Mouse (Mus musculus) CH12.LX (cell line): Measurements from ENCODE around the gene Mxd1.

Experiments used
- CTCF ChIP-seq, 2 experiments: IDR thresholded peaks in 1 of 2; conservative IDR thresholded peaks in 1 of 2; 2 replicates each; pipeline ENCODE4 v1.5.1; 2011 to 2012; ENCODE audit warnings: low read depth in 2 of 2, low read length in 2 of 2, improper control_type of control experiment in 1 of 2, inconsistent platforms in 1 of 2, mild to moderate bottlenecking in 1 of 2, moderate library complexity in 1 of 2
- E2F4 ChIP-seq: IDR thresholded peaks from 2 replicates; pipeline ENCODE4 v1.6.1; 2011; ENCODE audit warnings: low read depth, low read length, improper control_type of control experiment; ENCODE audit not compliant: insufficient replicate concordance
- MAX ChIP-seq: IDR thresholded peaks from 2 replicates; pipeline ENCODE4 v1.6.1; 2011; ENCODE audit warnings: low read length, improper control_type of control experiment
- PAX5 ChIP-seq: IDR thresholded peaks from 2 replicates; pipeline ENCODE4 v1.6.1; 2012; ENCODE audit warnings: low read length, inconsistent platforms, mixed read lengths
- POLR2A ChIP-seq: IDR thresholded peaks from 2 replicates; pipeline ENCODE4 v1.6.1; 2011; ENCODE audit warnings: low read depth, mild to moderate bottlenecking, improper control_type of control experiment, low read length
- RCOR1 ChIP-seq: conservative IDR thresholded peaks from 2 replicates; pipeline ENCODE4 v1.6.1; 2012; ENCODE audit warnings: low read depth, mild to moderate bottlenecking, inconsistent platforms, low read length, improper control_type of control experiment
- TBP ChIP-seq: conservative IDR thresholded peaks from 2 replicates; pipeline ENCODE4 v1.6.1; 2011; ENCODE audit warnings: low read depth, low read length, improper control_type of control experiment
- USF2 ChIP-seq: conservative IDR thresholded peaks from 2 replicates; pipeline ENCODE4 v1.6.1; 2011; ENCODE audit warnings: low read depth, low read length, improper control_type of control experiment
- ZC3H11A ChIP-seq: IDR thresholded peaks from 2 replicates; pipeline ENCODE4 v1.6.1; 2012; ENCODE audit warnings: low read depth, mild to moderate bottlenecking, inconsistent platforms, low read length, improper control_type of control experiment
- ZKSCAN1 ChIP-seq: IDR thresholded peaks from 2 replicates; pipeline ENCODE4 v1.6.1; 2012; ENCODE audit warnings: low read depth, inconsistent platforms, low read length, improper control_type of control experiment, borderline replicate concordance

DNA sequence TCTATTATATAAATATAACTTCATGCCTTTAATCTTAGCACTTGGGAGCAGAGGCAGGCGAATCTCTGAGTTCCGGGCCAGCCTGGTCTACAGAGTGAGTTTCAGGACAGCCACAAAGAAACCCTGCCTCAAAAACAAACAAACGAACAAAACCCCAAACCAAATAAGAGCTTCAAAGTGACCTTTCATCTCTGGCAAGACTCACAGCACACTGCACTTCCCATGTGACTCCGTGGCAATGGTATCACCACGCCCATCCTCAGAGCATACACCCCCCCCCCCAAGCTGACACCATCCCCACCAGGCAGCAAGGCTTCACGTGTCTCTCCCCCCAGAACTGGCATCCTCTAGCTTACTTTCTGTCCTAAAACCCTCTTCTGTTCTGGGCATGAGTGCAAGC, 28.9 kb upstream of the Mxd1 start:
- TF ChIP-seq ZC3H11A (no peak), POLR2A (no peak), ZKSCAN1 (no peak), USF2 (no peak), PAX5 (no peak), CTCF (conservative IDR thresholded peaks at IDR 0.05 in 1 of 2, IDR thresholded peaks at IDR 0.05 in 1 of 2; ENCODE audit: low read depth in 2 of 2, low read length in 2 of 2) (no peak), TBP (no peak), RCOR1 (no peak), MAX (no peak), E2F4 (no peak)
